Mouse (Mus musculus): ENCODE measurements at regions not wholly inside any gene's neighbourhood (a gene's known extent, or its start where the extent isn't known, plus 50 kb on each side); places are given as distances from the start of the nearest gene placed in this dataset.

GRCm38 (mm10) chr3:50916305-50916854 lies 307.9 kb upstream of the Noct start:
- H3K9ac ChIP-seq (replicated peaks), result no peak overlapping the region
- 79% methylated on average over 5 of the region's 5 CpGs for WGBS
- H3K9me3 ChIP-seq, result no peaks in the 10 kb centered on the region
- H3K4me2 ChIP-seq (replicated peaks), result no peak overlapping the region
- no peaks in the 10 kb centered on the region for H3K36me3 ChIP-seq
- no peak overlapping the region for H3K4me3 ChIP-seq
- no peaks in the 10 kb centered on the region for H3K27me3 ChIP-seq
- H3K4me1 ChIP-seq, result peaks cover 18% of the 10 kb centered on the region; the same call in 1 of the 2 replicates
- H3K27ac ChIP-seq (replicated peaks), result no peak overlapping the region
- ATAC-seq (ENCODE audit: low FRiP score, low read depth), result no peak

GRCm38 (mm10) chr3:50922347-50922746 lies 301.9 kb upstream of the Noct start:
- Histone ChIP-seq H3K9me3 (no peaks in the 10 kb centered on the region), H3K4me3 (no peak overlapping the region), H3K36me3 (no peaks in the 10 kb centered on the region), H3K4me2 (replicated peaks) (no peak overlapping the region), H3K27me3 (no peaks in the 10 kb centered on the region), H3K27ac (replicated peaks) (no peak overlapping the region), H3K9ac (replicated peaks) (no peak overlapping the region), H3K4me1 (0 out of 2 replicates have a peak, but pooled peaks cover 8% of the 10 kb centered on the region)
- no peak for ATAC-seq (ENCODE audit: low FRiP score, low read depth)
- 96% methylated on average over 10 of the region's 10 CpGs for WGBS

DNA sequence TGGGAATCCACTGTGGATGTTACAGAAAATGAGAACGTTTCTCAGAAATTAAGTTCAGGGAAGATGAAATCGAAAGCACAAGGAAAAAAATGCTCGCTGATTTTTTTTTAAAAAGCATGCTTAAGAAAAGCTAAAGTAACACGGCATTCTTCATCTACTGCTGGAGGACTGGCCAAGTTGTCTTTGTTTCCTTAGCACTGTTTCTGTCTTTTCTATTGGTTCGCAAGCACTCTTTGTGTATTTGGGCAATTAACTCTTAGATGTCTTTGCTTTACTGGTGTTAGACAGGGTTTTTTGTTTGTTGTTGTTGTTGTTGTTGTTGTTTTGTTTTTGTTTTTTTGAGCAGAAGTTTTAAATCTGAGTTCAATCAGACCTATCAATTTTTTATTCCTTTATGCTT lies 301.4 kb upstream of the Noct start:
- no peaks in the 10 kb centered on the region for H3K9me3 ChIP-seq
- 0 out of 2 replicates have a peak, but pooled peaks cover 8% of the 10 kb centered on the region for H3K4me1 ChIP-seq
- ATAC-seq (ENCODE audit: low FRiP score, low read depth), result no peak
- WGBS, result 80% methylated on average over 5 of the region's 5 CpGs
- no peak overlapping the region for H3K4me3 ChIP-seq
- no peak overlapping the region for H3K4me2 ChIP-seq (replicated peaks)
- no peaks in the 10 kb centered on the region for H3K36me3 ChIP-seq
- no peaks in the 10 kb centered on the region for H3K27me3 ChIP-seq
- no peak overlapping the region for H3K9ac ChIP-seq (replicated peaks)
- no peak overlapping the region for H3K27ac ChIP-seq (replicated peaks)

DNA sequence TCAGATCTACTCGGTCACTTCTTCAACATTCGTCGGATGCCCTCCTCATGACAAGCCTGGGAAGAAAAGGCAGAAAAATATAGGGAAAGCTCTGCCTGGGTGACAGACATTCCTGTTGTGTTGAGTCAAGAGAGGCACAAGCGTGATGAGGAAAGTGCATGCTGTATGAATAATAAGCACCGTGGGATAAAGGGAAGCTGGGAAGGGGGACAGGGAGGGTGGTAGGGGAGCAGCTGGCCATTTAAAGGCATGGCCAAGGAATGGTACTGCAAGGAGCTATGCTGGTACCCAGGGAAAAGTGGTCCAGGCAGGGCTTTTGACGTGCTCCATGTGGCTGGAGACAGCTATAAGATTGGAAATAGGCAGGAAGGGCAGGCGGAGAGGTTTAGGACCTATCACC lies 300.9 kb upstream of the Noct start:
- ATAC-seq (ENCODE audit: low FRiP score, low read depth), result peak; percentile 93
- Histone ChIP-seq H3K9me3 (no peaks in the 10 kb centered on the region), H3K27ac (replicated peaks) (no peak overlapping the region), H3K36me3 (no peaks in the 10 kb centered on the region), H3K4me1 (0 out of 2 replicates have a peak, but pooled peaks cover 8% of the 10 kb centered on the region), H3K4me2 (replicated peaks) (no peak overlapping the region), H3K9ac (replicated peaks) (no peak overlapping the region), H3K4me3 (no peak overlapping the region), H3K27me3 (no peaks in the 10 kb centered on the region)
- WGBS, result 53% methylated on average over 7 of the region's 7 CpGs

- no peak overlapping the region for H3K4me2 ChIP-seq (replicated peaks)
- H3K9ac ChIP-seq (replicated peaks), result no peak overlapping the region
- no peaks in the 10 kb centered on the region for H3K27me3 ChIP-seq
- WGBS, result 85% methylated on average over 4 of the region's 4 CpGs
- no peaks in the 10 kb centered on the region for H3K9me3 ChIP-seq
- H3K4me3 ChIP-seq, result no peak overlapping the region
- H3K4me1 ChIP-seq, result 0 out of 2 replicates have a peak, but pooled peaks cover 8% of the 10 kb centered on the region
- H3K36me3 ChIP-seq, result no peaks in the 10 kb centered on the region
- ATAC-seq (ENCODE audit: low FRiP score, low read depth), result no peak
- H3K27ac ChIP-seq (replicated peaks), result no peak overlapping the region
Observed at GRCm38 (mm10) chr3:50927318-50927717, 296.9 kb upstream of the Noct start.

DNA sequence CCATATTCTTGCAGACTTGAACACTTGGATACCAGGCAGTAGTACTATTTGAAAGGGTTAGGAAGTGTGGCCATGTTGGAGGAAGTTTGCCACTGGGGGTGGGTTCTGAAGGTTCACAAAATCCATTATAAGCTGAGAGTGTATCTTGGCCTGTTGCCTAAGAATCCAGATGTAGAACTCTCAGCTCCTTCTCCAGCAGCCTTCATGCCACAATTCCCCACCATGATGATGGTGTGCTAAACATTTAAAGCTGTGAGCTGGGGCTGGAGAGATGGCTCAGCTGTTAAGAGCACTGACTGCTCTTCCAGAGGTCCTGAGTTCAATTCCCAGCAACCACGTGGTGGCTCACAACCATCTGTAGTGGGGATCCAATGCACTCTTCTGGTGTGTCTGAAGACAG lies 295.2 kb upstream of the Noct start:
- Histone ChIP-seq H3K27me3 (no peaks in the 10 kb centered on the region), H3K27ac (replicated peaks) (no peak overlapping the region), H3K4me2 (replicated peaks) (no peak overlapping the region), H3K9ac (replicated peaks) (no peak overlapping the region), H3K4me1 (no peaks in the 10 kb centered on the region), H3K4me3 (no peak overlapping the region), H3K9me3 (no peaks in the 10 kb centered on the region), H3K36me3 (no peaks in the 10 kb centered on the region)
- WGBS, result 85% methylated on average over 1 of the region's 1 CpGs
- ATAC-seq (ENCODE audit: low FRiP score, low read depth), result no peak

DNA sequence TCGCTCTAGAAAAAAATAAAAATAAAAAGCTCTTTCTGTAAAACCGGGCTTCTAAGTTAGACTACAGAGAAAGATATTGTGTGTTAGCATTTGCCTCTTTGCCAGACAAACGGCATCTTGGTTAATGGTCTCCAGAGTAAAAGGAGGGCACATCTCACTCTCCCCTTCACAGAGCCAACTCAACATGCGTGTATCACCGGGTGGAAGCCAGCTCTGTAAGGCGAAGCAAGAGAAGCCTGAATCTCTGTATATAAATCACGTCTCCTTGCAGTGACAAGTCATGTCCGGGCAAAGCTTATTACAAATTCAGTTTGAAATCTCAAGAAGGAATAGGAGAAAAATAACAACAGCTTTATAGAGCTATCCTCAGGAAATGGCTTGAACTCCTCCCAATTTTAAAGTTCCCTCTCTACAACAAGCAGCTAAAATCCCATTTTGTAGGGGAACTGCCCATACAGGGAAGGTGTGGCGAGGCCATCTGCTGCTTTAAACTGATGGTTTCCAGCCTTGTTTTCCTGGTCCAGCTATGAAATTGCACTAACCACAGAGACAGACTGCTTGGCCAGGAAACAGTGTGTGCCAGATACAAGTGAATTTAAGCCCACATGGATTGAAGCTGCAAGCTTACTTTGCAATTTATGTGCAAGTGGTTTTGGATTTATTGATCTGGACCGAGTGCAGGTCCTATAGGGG lies 291.7 kb upstream of the Noct start:
- Histone ChIP-seq H3K4me3 (no peak overlapping the region), H3K4me2 (replicated peaks) (no peak overlapping the region), H3K27ac (replicated peaks) (no peak overlapping the region), H3K9me3 (no peaks in the 10 kb centered on the region), H3K9ac (replicated peaks) (no peak overlapping the region), H3K4me1 (no peaks in the 10 kb centered on the region), H3K27me3 (no peaks in the 10 kb centered on the region), H3K36me3 (no peaks in the 10 kb centered on the region)
- no peak for ATAC-seq (ENCODE audit: low FRiP score, low read depth)
- 84% methylated on average over 10 of the region's 10 CpGs for WGBS

GRCm38 (mm10) chr3:50933090-50933443 lies 291.2 kb upstream of the Noct start:
- no peak overlapping the region for H3K4me3 ChIP-seq
- no peaks in the 10 kb centered on the region for H3K4me1 ChIP-seq
- no peak for ATAC-seq (ENCODE audit: low FRiP score, low read depth)
- no peaks in the 10 kb centered on the region for H3K9me3 ChIP-seq
- no peak overlapping the region for H3K27ac ChIP-seq (replicated peaks)
- H3K9ac ChIP-seq (replicated peaks), result no peak overlapping the region
- no peaks in the 10 kb centered on the region for H3K27me3 ChIP-seq
- H3K4me2 ChIP-seq (replicated peaks), result no peak overlapping the region
- no peaks in the 10 kb centered on the region for H3K36me3 ChIP-seq
- 72% methylated on average over 3 of the region's 3 CpGs for WGBS

GRCm38 (mm10) chr3:50939602-50940001 lies 284.6 kb upstream of the Noct start:
- 80% methylated on average over 5 of the region's 5 CpGs for WGBS
- no peaks in the 10 kb centered on the region for H3K4me1 ChIP-seq
- no peak overlapping the region for H3K4me3 ChIP-seq
- H3K27me3 ChIP-seq, result no peaks in the 10 kb centered on the region
- no peak overlapping the region for H3K27ac ChIP-seq (replicated peaks)
- no peaks in the 10 kb centered on the region for H3K36me3 ChIP-seq
- no peak for ATAC-seq (ENCODE audit: low FRiP score, low read depth)
- no peak overlapping the region for H3K9ac ChIP-seq (replicated peaks)
- H3K9me3 ChIP-seq, result no peaks in the 10 kb centered on the region
- no peak overlapping the region for H3K4me2 ChIP-seq (replicated peaks)

DNA sequence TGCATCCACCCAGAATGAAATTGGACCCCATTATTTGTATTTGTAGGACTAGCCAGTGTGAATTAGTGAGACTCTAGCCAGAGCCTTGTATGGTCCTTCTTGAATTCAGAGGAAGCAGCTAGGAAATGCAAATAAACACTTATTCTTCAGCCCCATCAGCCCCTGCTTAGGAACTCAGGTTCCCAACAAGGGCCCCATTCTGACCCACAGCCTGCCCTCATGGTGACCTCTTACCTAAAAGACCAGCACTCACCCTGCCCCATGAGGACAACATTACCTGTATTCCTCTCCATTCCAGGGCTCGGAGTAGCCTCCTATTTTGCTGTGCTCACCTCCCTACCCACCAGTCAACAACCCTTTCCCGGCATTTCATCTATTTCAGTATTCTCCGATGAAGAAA lies 283.6 kb upstream of the Noct start:
- 79% methylated on average over 3 of the region's 3 CpGs for WGBS
- H3K4me3 ChIP-seq, result no peak overlapping the region
- no peak overlapping the region for H3K27ac ChIP-seq (replicated peaks)
- no peak overlapping the region for H3K9ac ChIP-seq (replicated peaks)
- no peaks in the 10 kb centered on the region for H3K9me3 ChIP-seq
- H3K4me1 ChIP-seq, result no peaks in the 10 kb centered on the region
- no peak for ATAC-seq (ENCODE audit: low FRiP score, low read depth)
- H3K4me2 ChIP-seq (replicated peaks), result no peak overlapping the region
- no peaks in the 10 kb centered on the region for H3K36me3 ChIP-seq
- H3K27me3 ChIP-seq, result no peaks in the 10 kb centered on the region

DNA sequence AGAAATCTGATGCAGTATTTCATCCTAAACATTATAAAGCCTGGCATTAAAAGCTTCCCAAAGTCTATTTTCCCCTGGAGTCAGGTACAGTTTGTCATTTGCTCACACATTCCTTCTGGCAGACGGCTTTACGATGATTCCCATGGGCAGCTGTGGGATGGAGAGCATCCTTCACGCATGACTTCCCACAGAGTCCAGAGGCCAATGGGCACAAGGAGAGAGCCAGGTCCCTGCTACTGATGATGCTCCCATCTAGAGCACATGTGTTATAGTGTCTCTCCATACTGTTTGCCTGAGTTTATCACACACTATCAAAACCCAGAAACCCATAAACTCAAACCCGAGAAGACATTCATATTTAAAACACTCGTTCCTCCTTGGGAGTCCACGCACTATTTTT lies 270.8 kb upstream of the Noct start:
- no peaks in the 10 kb centered on the region for H3K36me3 ChIP-seq
- no peaks in the 10 kb centered on the region for H3K9me3 ChIP-seq
- no peak overlapping the region for H3K27ac ChIP-seq (replicated peaks)
- no peak overlapping the region for H3K4me3 ChIP-seq
- no peak overlapping the region for H3K4me2 ChIP-seq (replicated peaks)
- H3K27me3 ChIP-seq, result no peaks in the 10 kb centered on the region
- H3K9ac ChIP-seq (replicated peaks), result no peak overlapping the region
- H3K4me1 ChIP-seq, result no peaks in the 10 kb centered on the region
- no peak for ATAC-seq (ENCODE audit: low FRiP score, low read depth)
- WGBS, result 81% methylated on average over 6 of the region's 6 CpGs

- Histone ChIP-seq H3K27ac (replicated peaks) (no peak overlapping the region), H3K9me3 (no peaks in the 10 kb centered on the region), H3K4me2 (replicated peaks) (no peak overlapping the region), H3K36me3 (no peaks in the 10 kb centered on the region), H3K4me3 (no peak overlapping the region), H3K9ac (replicated peaks) (no peak overlapping the region), H3K4me1 (no peaks in the 10 kb centered on the region), H3K27me3 (no peaks in the 10 kb centered on the region)
- 93% methylated on average over 2 of the region's 2 CpGs for WGBS
- no peak for ATAC-seq (ENCODE audit: low FRiP score, low read depth)
Observed at GRCm38 (mm10) chr3:50970386-50970785, 253.9 kb upstream of the Noct start.

GRCm38 (mm10) chr3:50973081-50973480 lies 251.2 kb upstream of the Noct start:
- Histone ChIP-seq H3K36me3 (no peaks in the 10 kb centered on the region), H3K9me3 (no peaks in the 10 kb centered on the region), H3K4me3 (no peak overlapping the region), H3K4me1 (no peaks in the 10 kb centered on the region), H3K9ac (replicated peaks) (no peak overlapping the region), H3K27ac (replicated peaks) (no peak overlapping the region), H3K27me3 (no peaks in the 10 kb centered on the region), H3K4me2 (replicated peaks) (no peak overlapping the region)
- WGBS, result 78% methylated on average over 6 of the region's 6 CpGs
- no peak; the same call in 1 of the 2 replicates for ATAC-seq (ENCODE audit: low FRiP score, low read depth)

Measured in midbrain, embryonic 12.5 days (tissue).